ENCODE assay signal across 9 mouse cellular contexts in genomic region chr3:144721077-144721859, GRCm38 (mm10). TPM values are rescaled to one million over a fixed set of nuclear protein-coding genes. Genes with fewer than 3 reads are reported as not detected.
A peak's percentile ranks its signal among the peaks of the same experiment; 100 is the strongest.
DNase-seq lines count a peak whose midpoint lies in the region; ATAC-seq lines count a peak whose summit lies in the region.
"Had no signal": no experiment of that assay in that cellular context is flagged by ENCODE, and none has a peak within 500 bp of the region (broad histone marks: within the 10 kb centered on the region; RNA-seq: fewer than 3 reads in every experiment).

No protein-coding gene starts in this region.

- ATAC-seq in heart, embryonic 16.5 days (replicated peaks; ENCODE audit: extremely low read depth, insufficient read depth, low FRiP score), result no peak
- peak; percentile 6; the same call in 1 of the 2 replicates for ATAC-seq in hindbrain, embryonic 12.5 days (ENCODE audit: low FRiP score)
- ATAC-seq in megakaryocyte-erythroid progenitor cell, adult 5-6 weeks (replicated peaks; ENCODE audit: low FRiP score, low TSS enrichment, poor library complexity, severe bottlenecking), result peak; percentile 16
- ATAC-seq in granulocyte monocyte progenitor cell, adult 5-6 weeks (replicated peaks; ENCODE audit: poor library complexity, severe bottlenecking), result no peak

- H3K9ac ChIP-seq in heart, embryonic 16.5 days (ENCODE audit: low read length), result peak overlapping the region; percentile 64
- H3K9ac ChIP-seq in hindbrain, embryonic 12.5 days, result 0 out of 2 replicates have a peak overlapping the region, but pooled peaks have one; percentile 48

- no peaks in the 10 kb centered on the region for H3K27me3 ChIP-seq in heart, embryonic 16.5 days (ENCODE audit: control insufficient read depth, insufficient read depth, low read length)
- H3K27me3 ChIP-seq in hindbrain, embryonic 12.5 days, result no peaks in the 10 kb centered on the region
- H3K27me3 ChIP-seq: Patski had no signal

- peak overlapping the region; percentile 93 for H3K4me3 ChIP-seq in heart, embryonic 16.5 days (ENCODE audit: low read length)
- H3K4me3 ChIP-seq in hindbrain, embryonic 12.5 days, result peak overlapping the region; percentile 92; the same call in 1 of the 2 replicates

- H3K9me3 ChIP-seq in heart, embryonic 16.5 days (replicated peaks; ENCODE audit: control insufficient read depth, low read length), result no peaks in the 10 kb centered on the region
- H3K9me3 ChIP-seq in hindbrain, embryonic 12.5 days (replicated peaks), result no peaks in the 10 kb centered on the region

- 64% methylated on average over 10 of the region's 10 CpGs for WGBS in heart, embryonic 16.5 days
- 87% methylated on average over 10 of the region's 10 CpGs for WGBS in hindbrain, embryonic 12.5 days

- DNase-seq in heart, postnatal 4 days, result no peak
- DNase-seq in Muller cell, postnatal 12 days (ENCODE audit: inconsistent ontology term), result peak; percentile 40
- DNase-seq in natural killer cell, adult 2 months (ENCODE audit: low spot score in 2 of 2), result no peak
- DNase-seq in adrenal gland, adult 8-10 months, result no peak

- H3K4me1 ChIP-seq in heart, embryonic 16.5 days (ENCODE audit: control insufficient read depth, insufficient read depth, low read length), result peaks cover 25% of the 10 kb centered on the region
- H3K4me1 ChIP-seq in hindbrain, embryonic 12.5 days, result peaks cover 19% of the 10 kb centered on the region

- no peaks in the 10 kb centered on the region for H3K36me3 ChIP-seq in heart, embryonic 16.5 days (ENCODE audit: control insufficient read depth, insufficient read depth)
- no peaks in the 10 kb centered on the region for H3K36me3 ChIP-seq in hindbrain, embryonic 12.5 days

- H3K27ac ChIP-seq in heart, embryonic 16.5 days (ENCODE audit: low read length), result peak overlapping the region; percentile 77
- no peak overlapping the region for H3K27ac ChIP-seq in hindbrain, embryonic 12.5 days

- H3K4me2 ChIP-seq in heart, embryonic 16.5 days (ENCODE audit: low read depth, low read length), result peak overlapping the region; percentile 68
- H3K4me2 ChIP-seq in hindbrain, embryonic 12.5 days (replicated peaks), result peak overlapping the region; percentile 79

RNA-seq across cellular contexts. Expression of gene Sh3glb1, which starts 1.1 kb away (rescaled TPM):
- polyA plus RNA-seq in heart, embryonic 16.5 days (2015; fragmentation: Nextera tagmentation; extraction: Ambion mirVana), result 144 and 148 TPM in 2 replicates
- total RNA-seq in heart, postnatal 4 days (2021), result 100 to 1,000 TPM; 260 to 261 TPM
- 115 and 123 TPM in 2 replicates for polyA plus RNA-seq in hindbrain, embryonic 12.5 days (2016; fragmentation: Nextera tagmentation; extraction: Ambion mirVana)
- total RNA-seq in megakaryocyte-erythroid progenitor cell, adult 5-6 weeks (2014; fragmentation: Nextera tagmentation), result 113 and 131 TPM in 2 replicates
- total RNA-seq in megakaryocyte-erythroid progenitor cell, adult 5-6 weeks (2017), result 48.6 and 103 TPM in 2 replicates
- total RNA-seq in adrenal gland, adult 8-10 months (2022), result 100 to 1,000 TPM in 3 of 4 experiments, 10 to 100 TPM in 1; 82.1 to 133 (median 115) TPM
- total RNA-seq in granulocyte monocyte progenitor cell, adult 5-6 weeks (2014; fragmentation: Nextera tagmentation), result 34.9 and 35.1 TPM in 2 replicates
- 18.2 and 26.6 TPM in 2 replicates for total RNA-seq in granulocyte monocyte progenitor cell, adult 5-6 weeks (2017)

RNA-seq across cellular contexts. Expression of gene Clca3a1, which starts 39.5 kb away (rescaled TPM):
- 16.6 and 18.0 TPM in 2 replicates for polyA plus RNA-seq in heart, embryonic 16.5 days (2015; fragmentation: Nextera tagmentation; extraction: Ambion mirVana)
- 10 to 100 TPM; 11.1 to 12.2 TPM for total RNA-seq in heart, postnatal 4 days (2021)
- 0.06 and 0.42 TPM in 2 replicates for polyA plus RNA-seq in hindbrain, embryonic 12.5 days (2016; fragmentation: Nextera tagmentation; extraction: Ambion mirVana)
- 9.2 and 24.1 TPM in 2 replicates for total RNA-seq in megakaryocyte-erythroid progenitor cell, adult 5-6 weeks (2014; fragmentation: Nextera tagmentation)
- 11.3 and 12.9 TPM in 2 replicates for total RNA-seq in megakaryocyte-erythroid progenitor cell, adult 5-6 weeks (2017)
- 1 to 10 TPM in 3 of 4 experiments, under 1 TPM in 1; 0.89 to 3.4 (median 2.2) TPM for total RNA-seq in adrenal gland, adult 8-10 months (2022)
- not detected in 2 replicates for total RNA-seq in granulocyte monocyte progenitor cell, adult 5-6 weeks (2014; fragmentation: Nextera tagmentation)
- total RNA-seq in granulocyte monocyte progenitor cell, adult 5-6 weeks (2017), result not detected in 2 replicates

Comparison
In these comparisons a context has a peak if more than half of its experiments do, and no peak if none do; other contexts are left out.
1. ATAC-seq: peak in hindbrain, embryonic 12.5 days (single experiment) and megakaryocyte-erythroid progenitor cell, adult 5-6 weeks (single experiment); none in heart, embryonic 16.5 days (single experiment) and granulocyte monocyte progenitor cell, adult 5-6 weeks (single experiment).